Mouse (Mus musculus) left cerebral cortex, adult 9 months (tissue): ENCODE results near the gene Itprip.

Experiments
- DNase-seq, 2 experiments: peaks; one replicate each; pipeline ENCODE4 v3.0.0; 2022; ENCODE audit warnings: low spot score in 2 of 2

The Itprip gene

GRCm38 (mm10) chr19:47885191-47885743, 33.8 kb downstream of the Itprip start:
- DNase-seq: no peak

DNA sequence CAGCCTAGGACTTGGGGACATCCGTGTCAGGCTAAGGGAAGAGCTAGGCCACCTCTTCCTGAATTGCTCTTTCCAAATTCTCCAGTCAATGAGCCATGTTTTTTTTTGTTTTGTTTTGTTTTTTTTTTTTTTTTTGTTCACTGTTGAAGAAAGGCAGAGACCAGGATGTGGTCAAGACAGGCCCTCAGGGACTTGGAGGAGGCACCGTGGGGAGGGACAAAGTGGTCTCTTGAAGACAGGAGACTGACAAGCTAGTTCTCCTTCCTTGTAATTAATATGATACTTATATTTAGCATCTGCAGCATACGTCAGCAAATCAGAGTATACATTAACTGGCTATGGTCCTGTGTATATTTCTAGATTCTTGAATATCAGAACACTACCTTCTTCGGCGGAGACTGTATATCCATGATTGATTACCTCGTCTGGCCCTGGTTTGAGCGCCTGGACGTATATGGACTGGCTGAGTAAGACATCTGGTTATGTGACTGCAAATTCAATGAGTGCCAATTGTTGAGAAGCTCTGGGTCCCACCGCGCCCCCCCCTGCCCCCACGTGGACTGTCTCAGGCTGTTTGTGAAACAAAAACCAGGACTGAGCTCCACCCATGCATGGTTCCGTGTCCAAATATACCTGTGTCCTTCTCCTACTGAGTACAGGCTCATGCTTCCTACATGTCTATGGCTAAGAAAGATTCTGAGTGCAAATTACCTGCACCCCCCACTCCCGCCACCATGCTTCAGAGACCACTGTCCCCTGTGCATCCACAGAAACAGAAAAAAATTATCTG, 34.6 kb downstream of the Itprip start:
- DNase-seq: no peak

GRCm38 (mm10) chr19:47882882-47883254, 36.2 kb downstream of the Itprip start:
- DNase-seq: no peak

GRCm38 (mm10) chr19:47882151-47882881, 36.8 kb downstream of the Itprip start:
- peak in 1 of 2 experiments; percentile 77 for DNase-seq

DNA sequence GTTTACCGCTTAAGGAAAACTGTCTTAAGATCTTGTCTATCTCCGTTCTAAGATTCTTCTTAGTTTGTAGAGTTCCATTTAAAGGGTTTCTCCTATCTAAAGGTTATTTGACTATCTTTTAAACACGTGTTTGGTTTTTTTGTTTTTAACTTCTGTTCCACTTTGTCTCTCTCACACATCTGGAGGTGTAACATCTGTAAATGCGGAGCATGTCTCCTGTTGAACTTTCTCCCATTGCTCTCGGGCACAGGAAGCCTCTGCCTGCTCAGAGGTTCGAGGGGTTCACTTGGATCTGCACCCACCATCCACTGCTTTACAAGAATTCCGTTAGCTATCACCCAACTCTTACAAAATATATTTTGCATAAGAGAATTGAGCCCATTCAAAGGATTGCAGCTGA, 37.6 kb downstream of the Itprip start:
- DNase-seq: no peak

DNA sequence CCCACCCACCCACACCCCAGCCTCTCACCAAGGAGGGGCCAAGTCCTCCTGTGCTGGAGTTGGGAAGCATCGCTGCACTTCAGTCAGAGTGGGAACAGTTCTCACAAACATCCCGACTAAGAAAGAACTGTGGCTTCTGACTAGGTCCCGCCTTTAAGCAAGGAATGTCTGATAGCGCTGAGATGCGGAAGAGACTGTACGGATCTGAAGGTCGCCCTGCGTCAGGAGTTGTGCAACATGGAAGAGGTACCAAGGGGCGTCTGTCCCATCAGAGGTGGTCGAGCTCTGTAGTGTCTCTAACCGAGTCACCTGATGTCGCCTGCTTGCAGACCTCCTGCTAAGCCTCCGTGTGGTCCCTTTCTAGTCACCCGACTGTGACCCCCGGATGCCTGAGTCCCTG, 42.8 kb downstream of the Itprip start:
- DNase-seq: no peak

DNA sequence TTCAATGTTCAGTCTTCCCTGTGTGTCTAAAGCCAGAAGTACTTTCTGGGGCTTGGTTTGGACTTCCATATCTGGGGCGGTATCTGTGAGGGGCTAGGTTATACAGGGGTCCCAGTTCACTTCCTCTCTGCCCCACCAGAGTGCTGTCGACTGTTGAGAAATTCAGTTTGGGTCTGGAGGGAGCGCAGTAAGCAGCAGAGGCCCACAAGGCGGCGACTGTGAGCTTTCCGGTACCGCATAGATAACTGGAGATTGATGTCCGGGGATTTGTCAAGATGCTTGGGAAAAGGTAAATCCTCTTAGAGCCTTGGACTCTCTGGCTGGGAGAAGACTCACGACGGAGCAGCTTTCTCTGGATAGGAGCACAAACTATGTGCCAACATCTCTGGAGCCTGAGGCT, 47.6 kb downstream of the Itprip start:
- no peak for DNase-seq

- no peak for DNase-seq
Measured at GRCm38 (mm10) chr19:47870102-47870666, 48.9 kb downstream of the Itprip start.

DNA sequence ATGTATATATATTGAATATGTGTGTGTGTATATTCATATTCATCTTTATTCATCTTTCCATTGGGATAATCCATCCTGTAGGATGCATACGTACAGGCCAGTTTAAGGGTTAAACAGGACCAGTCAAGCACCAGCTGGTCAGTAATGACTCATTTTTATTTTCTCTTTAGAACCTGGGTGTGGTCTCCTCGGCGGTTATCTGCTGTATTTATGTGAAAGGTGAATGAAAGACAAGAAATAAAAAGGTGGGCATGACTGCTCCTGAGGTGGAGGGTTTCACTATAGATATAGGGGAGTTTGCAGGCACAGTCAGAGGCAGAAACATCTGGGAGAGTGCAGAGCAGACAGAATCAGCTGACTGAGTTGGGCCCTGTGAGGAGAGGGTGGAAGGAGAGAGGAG, 49.6 kb downstream of the Itprip start:
- DNase-seq: no peak

DNA sequence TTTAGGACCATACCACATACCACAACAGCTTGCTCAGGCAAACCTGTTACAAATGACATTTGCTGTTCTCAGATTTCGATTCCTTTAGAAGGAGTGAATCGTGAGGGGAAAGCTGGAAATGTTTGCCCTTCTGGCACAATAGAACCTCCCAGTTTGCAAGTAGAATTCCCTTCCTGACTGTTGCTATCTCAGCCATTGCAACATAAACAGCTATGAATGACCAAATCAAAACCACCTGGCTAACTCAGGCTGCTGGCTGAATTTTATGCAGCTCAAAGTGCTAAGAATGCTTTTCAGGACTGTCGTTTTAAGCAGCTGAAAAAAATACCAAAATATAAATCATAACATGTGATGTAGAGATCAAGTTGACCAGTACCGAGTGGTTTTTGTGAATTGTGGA, 50.1 kb downstream of the Itprip start:
- DNase-seq: no peak

DNA sequence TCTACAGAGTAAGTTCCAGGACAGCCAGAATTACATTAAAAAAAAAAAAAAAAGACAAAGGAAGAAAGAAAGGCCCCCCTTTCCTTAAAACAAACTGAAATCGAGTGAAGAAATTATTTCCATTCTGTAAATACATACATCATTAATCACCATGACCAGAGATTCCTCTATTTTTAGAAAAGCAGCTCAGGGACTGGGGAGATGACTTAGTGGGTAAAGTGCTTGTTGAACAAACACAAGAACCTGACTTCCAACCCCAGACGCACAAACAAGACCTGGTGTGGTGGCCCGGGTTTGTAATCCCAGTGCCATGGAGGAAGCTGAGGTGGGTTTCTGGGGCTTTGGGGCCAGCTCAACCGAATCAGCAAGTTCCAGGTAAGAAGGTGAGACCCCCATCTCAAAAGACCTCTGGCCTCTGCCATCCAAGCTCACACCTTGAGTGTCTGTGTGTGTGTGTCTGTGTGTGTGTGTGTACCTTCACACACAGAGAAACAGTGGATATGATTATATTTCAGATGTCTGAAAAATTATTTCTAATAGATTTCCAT, 51.4 kb downstream of the Itprip start:
- no peak for DNase-seq

DNA sequence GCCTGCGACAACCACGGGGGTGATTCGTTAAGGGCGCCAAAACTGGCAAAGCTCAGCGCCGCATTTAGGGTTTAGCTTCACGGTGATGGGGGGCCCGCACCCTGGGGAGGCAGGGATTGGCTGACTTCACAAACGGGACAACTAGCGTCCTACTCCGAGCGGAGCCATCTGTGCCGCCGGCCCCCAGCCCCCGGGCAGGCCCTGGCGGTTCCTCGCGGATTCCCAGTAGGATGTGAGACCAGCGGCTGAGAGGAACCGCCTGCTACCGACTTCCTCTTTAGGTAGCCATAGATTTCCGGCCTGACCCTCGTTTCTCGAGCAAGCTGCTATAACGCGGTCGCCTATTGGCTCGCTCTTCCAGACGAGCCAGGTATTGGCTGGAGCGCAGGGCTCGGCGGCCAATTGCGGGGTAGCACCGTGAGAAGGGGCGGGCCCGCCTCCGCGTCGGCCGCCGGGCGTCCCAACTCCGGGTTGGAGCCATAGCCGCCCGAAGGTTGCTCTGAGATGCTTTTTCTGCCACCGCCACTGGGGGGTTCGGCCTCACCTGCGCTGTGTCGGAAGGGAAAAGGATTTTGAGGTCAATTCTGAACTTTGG, 53.6 kb downstream of the Itprip start, which contains the start of gene Gsto2:
Gsto2 (plus strand) TSS at position 182 of the 595 bp plus-strand sequence.
- peak; percentile 90 to 95 for DNase-seq

- no peak for DNase-seq
Measured at GRCm38 (mm10) chr19:47864721-47865120, 54.4 kb downstream of the Itprip start.

DNA sequence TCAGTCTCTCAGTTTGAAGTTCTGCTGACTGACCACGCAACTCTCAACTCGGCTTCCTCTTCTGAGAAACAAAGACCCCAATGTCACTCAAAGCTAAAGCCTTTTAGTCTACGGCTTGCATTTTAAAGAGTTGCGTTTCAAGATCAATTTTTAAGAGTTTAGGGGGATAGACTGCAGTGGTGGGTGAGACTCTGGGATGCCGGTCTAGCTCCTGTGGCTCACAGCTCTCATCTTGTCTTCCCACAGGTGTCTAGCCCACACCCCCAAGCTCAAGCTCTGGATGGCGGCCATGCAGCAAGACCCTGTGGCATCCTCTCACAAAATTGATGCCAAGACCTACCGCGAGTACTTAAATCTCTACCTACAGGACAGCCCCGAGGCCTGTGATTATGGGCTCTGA, 55.0 kb downstream of the Itprip start:
- DNase-seq: no peak

DNA sequence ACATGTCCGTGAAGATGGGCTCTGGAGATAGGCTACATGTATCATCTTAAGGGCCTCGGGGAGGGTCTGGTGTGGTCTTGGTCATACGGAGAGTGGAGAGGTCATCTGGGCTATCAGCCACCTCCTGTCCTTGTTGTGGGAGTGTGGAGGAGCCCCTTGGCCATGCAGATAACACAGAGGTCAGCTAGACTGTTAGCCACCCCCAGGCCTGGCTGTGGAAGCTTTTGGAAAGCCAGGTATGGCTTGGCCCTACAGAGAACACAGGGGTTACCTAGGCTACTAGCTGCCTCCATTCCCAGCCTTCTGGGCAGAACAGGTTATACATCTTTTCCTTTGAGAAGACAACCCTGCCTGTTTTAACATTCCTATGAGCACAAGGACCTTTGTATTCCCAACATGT, 56.5 kb downstream of the Itprip start:
- DNase-seq: no peak

DNA sequence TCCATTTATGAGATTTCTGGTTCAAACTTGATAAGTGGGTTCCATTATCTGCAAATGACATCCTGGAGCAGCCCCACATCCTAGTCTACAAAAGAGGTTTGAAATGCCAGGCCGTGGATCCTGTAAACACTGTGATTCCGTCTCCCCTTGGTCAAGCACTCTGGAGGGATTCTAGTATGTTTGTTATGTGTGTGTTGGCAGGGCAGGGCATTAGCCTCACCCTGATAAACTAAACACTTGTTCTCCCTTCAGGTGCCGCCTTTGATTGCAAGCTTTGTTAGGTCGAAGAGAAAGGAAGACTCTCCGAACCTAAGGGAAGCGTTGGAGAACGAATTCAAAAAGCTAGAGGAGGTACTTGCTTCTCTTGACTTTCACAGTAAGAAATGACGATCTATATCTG, 59.9 kb downstream of the Itprip start:
- DNase-seq: no peak

- no peak for DNase-seq
Measured at GRCm38 (mm10) chr19:47857957-47858942, 60.8 kb downstream of the Itprip start.

- DNase-seq: peak; percentile 69 to 89
Measured at GRCm38 (mm10) chr19:47854796-47855783, 64.0 kb downstream of the Itprip start, which contains the start of gene Gsto1. TSS of gene Gsto1 (plus strand) at chr19:47854970.
